9 mouse cellular contexts compared by ENCODE assay signal in genomic region chr17:87665066-87665822, GRCm38 (mm10). TPM values are rescaled to one million over a fixed set of nuclear protein-coding genes. Genes with fewer than 3 reads are reported as not detected.
DNase-seq lines count a peak whose midpoint lies in the region; ATAC-seq and TF ChIP-seq lines count a peak whose summit lies in the region.
"Had no signal": no experiment of that assay in that cellular context is flagged by ENCODE, and none has a peak within 500 bp of the region (broad histone marks: within the 10 kb centered on the region; RNA-seq: fewer than 3 reads in every experiment).

No protein-coding gene starts in this region.

- no peaks in the 10 kb centered on the region for H3K27me3 ChIP-seq in midbrain, embryonic 10.5 days (ENCODE audit: low read depth, poor library complexity, severe bottlenecking)
- no peaks in the 10 kb centered on the region for H3K27me3 ChIP-seq in midbrain, embryonic 15.5 days (replicated peaks)
- no peaks in the 10 kb centered on the region for H3K27me3 ChIP-seq in Patski
- H3K27me3 ChIP-seq: neural tube, embryonic 12.5 days had no signal

- no peak for ATAC-seq in midbrain, embryonic 15.5 days (replicated peaks)
- ATAC-seq in Patski, result peak; percentile 60

- H3K9ac ChIP-seq in midbrain, embryonic 15.5 days, result no peak overlapping the region
- H3K9ac ChIP-seq: neural tube, embryonic 12.5 days had no signal

- CTCF ChIA-PET in Patski (lab: Charles Lee), result interaction anchor here (0.6 to 1.3 kb wide), 3 partner anchors 11 to 53 kb away, joined by 3 to 4 read pairs (median 3); no protein-coding TSS in a partner anchor

- WGBS in midbrain, embryonic 10.5 days, result 85% methylated on average over 10 of the region's 10 CpGs
- WGBS in midbrain, embryonic 15.5 days, result 78% methylated on average over 10 of the region's 10 CpGs

- no peak overlapping the region for H3K4me2 ChIP-seq in midbrain, embryonic 15.5 days
- H3K4me2 ChIP-seq: neural tube, embryonic 12.5 days had no signal

- TF ChIP-seq CTCF in Patski (IDR thresholded peaks at IDR 0.05), result peak; percentile 84

- H3K9me3 ChIP-seq in midbrain, embryonic 10.5 days (replicated peaks), result peaks cover 9% of the 10 kb centered on the region; the same call in 1 of the 2 replicates
- no peaks in the 10 kb centered on the region for H3K9me3 ChIP-seq in midbrain, embryonic 15.5 days
- H3K9me3 ChIP-seq: neural tube, embryonic 12.5 days had no signal

- no peak overlapping the region for H3K27ac ChIP-seq in midbrain, embryonic 10.5 days (replicated peaks)
- no peak overlapping the region for H3K27ac ChIP-seq in midbrain, embryonic 15.5 days
- H3K27ac ChIP-seq: neural tube, embryonic 12.5 days had no signal

- no peaks in the 10 kb centered on the region for H3K36me3 ChIP-seq in midbrain, embryonic 10.5 days
- H3K36me3 ChIP-seq in midbrain, embryonic 15.5 days (replicated peaks), result no peaks in the 10 kb centered on the region
- H3K36me3 ChIP-seq: neural tube, embryonic 12.5 days had no signal

- in situ Hi-C loops in Patski (cut with MboI; ENCODE audit: low pct_unique_long_range_greater_than_20kb), result loop anchor here (5.0 kb wide), 1 partner anchor 63 kb away; no protein-coding TSS in a partner anchor

- no peaks in the 10 kb centered on the region for H3K4me1 ChIP-seq in midbrain, embryonic 10.5 days
- no peaks in the 10 kb centered on the region for H3K4me1 ChIP-seq in midbrain, embryonic 15.5 days
- H3K4me1 ChIP-seq: neural tube, embryonic 12.5 days had no signal

- POLR2A ChIA-PET in Patski (lab: Charles Lee), result interaction anchor here (1.2 kb wide), 1 partner anchor 94 kb away, joined by 3 read pairs; no protein-coding TSS in a partner anchor

- DNase-seq in midbrain, embryonic 10.5 days (ENCODE audit: low spot score), result peak; percentile 45
- DNase-seq in Patski (ENCODE audit: low read depth, low spot score), result no peak
- DNase-seq in cerebellum, postnatal 25 days, result peak; percentile 58 to 74
- DNase-seq in heart, postnatal 4 days, result peak; percentile 67
- DNase-seq in left cerebral cortex, adult 18-20 months (ENCODE audit: low spot score in 2 of 2), result peak; percentile 62 to 73
- DNase-seq in retina, adult 2 months (ENCODE audit: low read depth, low spot score), result peak; percentile 30
- DNase-seq in thymus, postnatal 4 days, result peak; percentile 82

- H3K4me3 ChIP-seq in midbrain, embryonic 10.5 days, result no peak overlapping the region
- H3K4me3 ChIP-seq in midbrain, embryonic 15.5 days, result no peak overlapping the region
- H3K4me3 ChIP-seq: neural tube, embryonic 12.5 days had no signal

RNA-seq across cellular contexts. Expression of gene Msh2, which starts 6.9 kb away (rescaled TPM):
- 135 and 141 TPM in 2 replicates for polyA plus RNA-seq in midbrain, embryonic 10.5 days (2016; fragmentation: Nextera tagmentation; extraction: Ambion mirVana)
- 61.4 and 67.3 TPM in 2 replicates for polyA plus RNA-seq in midbrain, embryonic 15.5 days (2015; fragmentation: Nextera tagmentation; extraction: Ambion mirVana)
- 35.8 TPM for polyA plus RNA-seq in Patski (2021)
- total RNA-seq in heart, postnatal 4 days (2021), result 10 to 100 TPM; 17.9 to 18.6 TPM
- total RNA-seq in left cerebral cortex, adult 18-20 months (2021), result 10 to 100 TPM; 33.0 to 36.4 TPM

RNA-seq across cellular contexts. Expression of gene Epcam, which starts 29.5 kb away (rescaled TPM):
- polyA plus RNA-seq in midbrain, embryonic 10.5 days (2016; fragmentation: Nextera tagmentation; extraction: Ambion mirVana), result 8.3 and 11.8 TPM in 2 replicates
- 3.0 TPM in 2 replicates for polyA plus RNA-seq in midbrain, embryonic 15.5 days (2015; fragmentation: Nextera tagmentation; extraction: Ambion mirVana)
- 0.30 TPM for polyA plus RNA-seq in Patski (2021)
- not detected for total RNA-seq in heart, postnatal 4 days (2021)
- not detected for total RNA-seq in left cerebral cortex, adult 18-20 months (2021)
